Mouse (Mus musculus) heart, embryonic 12.5 days (tissue): ENCODE measurements around the gene Tex19.1. TPM values are rescaled to one million over a fixed set of nuclear protein-coding genes. Genes with fewer than 3 reads are reported as not detected.

Source experiments
- ATAC-seq: fragments of 200-750 bp; cut with Nextera tagmentation; 2 replicates; pipeline ENCODE4 v1.8.0; 2017; ENCODE audit warnings: moderate TSS enrichment, moderate library complexity; ENCODE audit not compliant: insufficient number of reproducible peaks, low FRiP score
- H3K27ac ChIP-seq: fragments of 300-500 bp; sonication (generic); 2 replicates; pipeline ENCODE4 v1.5.1; 2016; ENCODE audit warnings: mild to moderate bottlenecking, moderate library complexity; ENCODE audit not compliant: poor library complexity, severe bottlenecking
- H3K27me3 ChIP-seq: fragments of 300-500 bp; sonication (generic); replicated peaks from 2 replicates; pipeline ENCODE4 v1.6.1; 2016; ENCODE audit warnings: mild to moderate bottlenecking, moderate library complexity
- H3K36me3 ChIP-seq: fragments of 300-500 bp; sonication (generic); 2 replicates; pipeline ENCODE4 v1.6.1; 2016; ENCODE audit warnings: mild to moderate bottlenecking, moderate library complexity
- H3K4me1 ChIP-seq: fragments of 300-500 bp; sonication (generic); replicated peaks from 2 replicates; pipeline ENCODE4 v1.6.1; 2016; ENCODE audit warnings: mild to moderate bottlenecking
- H3K4me2 ChIP-seq: fragments of 300-500 bp; sonication (generic); 2 replicates; pipeline ENCODE4 v1.6.1; 2016; ENCODE audit warnings: mild to moderate bottlenecking, moderate library complexity
- H3K4me3 ChIP-seq: fragments of 300-500 bp; sonication (generic); 2 replicates; pipeline ENCODE4 v1.5.1; 2016; ENCODE audit warnings: mild to moderate bottlenecking
- H3K9ac ChIP-seq: fragments of 300-500 bp; sonication (generic); 2 replicates; pipeline ENCODE4 v1.6.1; 2016; ENCODE audit warnings: mild to moderate bottlenecking, moderate library complexity
- H3K9me3 ChIP-seq: fragments of 300-500 bp; sonication (generic); replicated peaks from 2 replicates; pipeline ENCODE4 v1.6.1; 2016; ENCODE audit warnings: mild to moderate bottlenecking, moderate library complexity
- WGBS: fragments of 180-500 bp; shearing (Covaris S2); methylation state at CpG from one replicate; pipeline ENCODE4 v1.1.7; 2016; 5-methylcytosine and 5-hydroxymethylcytosine counted together
- polyA plus RNA-seq: library from polyadenylated mRNA; unstranded; fragments of >200 nt; fragmentation: Nextera tagmentation; extraction: Ambion mirVana; gene quantifications from 2 replicates; pipeline ENCODE4 v1.2.1, GENCODE M21; 2016

Tex19.1 gene
- polyA plus RNA-seq, 1 experiment from 2014 or later: 0.15 TPM

- Histone ChIP-seq H3K4me1 (no peaks in the 10 kb centered on the region), H3K36me3 (no peaks in the 10 kb centered on the region), H3K4me3 (no peak overlapping the region), H3K4me2 (no peak overlapping the region), H3K27me3 (no peaks in the 10 kb centered on the region; the same call in 1 of the 2 replicates), H3K27ac (no peak overlapping the region), H3K9me3 (no peaks in the 10 kb centered on the region), H3K9ac (no peak overlapping the region)
- WGBS: 75% methylated on average over 9 of the region's 9 CpGs
- no peak for ATAC-seq
These were observed 2.5 kb upstream of the Tex19.1 start for GRCm38 (mm10) chr11:121143325-121144015.

DNA sequence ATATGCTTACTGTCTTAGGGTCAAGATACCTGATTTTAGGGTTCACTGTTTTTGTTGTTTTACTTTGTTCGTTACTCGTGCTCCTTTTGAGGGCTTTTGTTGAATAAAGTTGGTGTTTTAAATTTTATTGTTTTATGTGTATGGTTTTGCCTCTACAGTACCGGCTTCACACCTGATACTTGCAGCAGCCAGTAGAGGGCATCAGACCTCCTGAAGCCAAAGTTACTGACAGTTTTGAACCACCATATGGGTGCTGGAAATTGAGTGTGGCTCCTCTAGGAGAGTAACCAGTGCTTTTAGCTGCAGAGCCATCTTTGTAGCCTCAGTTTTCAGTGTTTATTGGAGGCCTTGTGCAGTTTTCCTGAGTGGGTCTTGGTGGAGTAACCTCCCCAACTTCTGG lies 2.2 kb downstream of the Tex19.1 start:
- H3K4me2 ChIP-seq: no peak overlapping the region
- no peaks in the 10 kb centered on the region for H3K36me3 ChIP-seq
- 74% methylated on average over 3 of the region's 3 CpGs for WGBS
- no peaks in the 10 kb centered on the region for H3K9me3 ChIP-seq
- H3K27me3 ChIP-seq: 0 out of 2 replicates have a peak, but pooled peaks cover 5% of the 10 kb centered on the region
- 0 out of 2 replicates have a peak, but pooled peaks cover 4% of the 10 kb centered on the region for H3K4me1 ChIP-seq
- no peak for ATAC-seq
- no peak overlapping the region for H3K4me3 ChIP-seq
- H3K9ac ChIP-seq: no peak overlapping the region
- H3K27ac ChIP-seq: no peak overlapping the region

DNA sequence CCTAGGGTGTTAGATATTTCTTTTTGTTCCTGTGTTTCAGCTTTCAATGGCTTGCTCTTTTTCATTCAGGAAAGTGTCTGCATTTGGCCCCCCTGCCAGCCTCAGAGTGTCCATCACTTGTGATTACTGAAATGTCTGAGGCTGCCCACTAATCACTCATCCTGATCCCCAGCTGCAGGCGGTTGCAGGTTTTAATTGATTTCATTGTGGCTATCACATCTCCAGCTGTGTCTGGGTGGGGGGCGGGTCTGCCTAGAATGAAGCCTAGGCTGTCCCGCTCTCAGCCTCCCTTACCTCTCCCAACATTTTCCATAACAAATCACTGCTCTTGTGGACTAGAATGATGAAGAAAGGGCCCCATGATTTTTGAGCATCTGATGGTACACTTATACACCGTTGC lies 8.3 kb downstream of the Tex19.1 start:
- peaks cover 54% of the 10 kb centered on the region for H3K27me3 ChIP-seq
- 36% methylated on average over 4 of the region's 4 CpGs for WGBS
- H3K4me3 ChIP-seq: no peak overlapping the region
- H3K9ac ChIP-seq: no peak overlapping the region
- no peaks in the 10 kb centered on the region for H3K36me3 ChIP-seq
- H3K27ac ChIP-seq: no peak overlapping the region
- H3K9me3 ChIP-seq: no peaks in the 10 kb centered on the region
- H3K4me1 ChIP-seq: peaks cover 13% of the 10 kb centered on the region; the same call in 1 of the 2 replicates
- no peak for ATAC-seq
- H3K4me2 ChIP-seq: no peak overlapping the region

- H3K4me3 ChIP-seq: peak overlapping the region; percentile 39
- no peak overlapping the region for H3K27ac ChIP-seq
- H3K36me3 ChIP-seq: no peaks in the 10 kb centered on the region
- peak overlapping the region; percentile 44; the same call in 1 of the 2 replicates for H3K9ac ChIP-seq
- no peak for ATAC-seq
- H3K4me2 ChIP-seq: peak overlapping the region; percentile 74
- peaks cover 9% of the 10 kb centered on the region; the same call in 1 of the 2 replicates for H3K4me1 ChIP-seq
- H3K27me3 ChIP-seq: peaks cover 62% of the 10 kb centered on the region
- no peaks in the 10 kb centered on the region for H3K9me3 ChIP-seq
- under 1% methylated on average over 45 of the region's 45 CpGs for WGBS
These were observed 10.5 kb downstream of the Tex19.1 start for GRCm38 (mm10) chr11:121156411-121156891.

DNA sequence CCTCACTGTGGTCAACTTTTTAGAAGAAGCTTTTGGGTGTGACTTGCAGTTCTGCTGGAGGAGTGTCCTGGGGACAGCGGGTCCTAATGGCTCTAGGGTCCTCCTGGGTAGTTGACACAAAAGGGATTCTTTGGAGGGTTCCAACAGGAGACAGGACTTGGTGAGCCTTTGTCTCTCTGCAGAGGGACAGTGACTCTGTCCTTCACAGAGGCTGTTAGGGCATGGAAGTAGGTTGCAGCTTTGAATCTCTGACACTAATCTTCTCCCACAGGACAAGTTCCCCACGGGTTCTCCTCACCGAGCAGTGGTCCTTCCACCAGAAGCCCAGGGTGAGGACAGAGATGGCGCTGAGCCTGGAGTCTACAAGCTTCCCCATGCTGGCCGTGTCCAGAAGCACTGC lies 14.0 kb downstream of the Tex19.1 start, which contains the start of gene Uts2r:
TSS of gene Uts2r (plus strand) at position 301 of the 400 bp plus-strand sequence.
- Histone ChIP-seq H3K27me3 (peaks cover 41% of the 10 kb centered on the region), H3K9me3 (no peaks in the 10 kb centered on the region), H3K36me3 (no peaks in the 10 kb centered on the region), H3K4me2 (no peak within 1 kb of the TSS), H3K4me3 (no peak within 1 kb of the TSS), H3K27ac (no peak within 1 kb of the TSS), H3K9ac (no peak within 1 kb of the TSS), H3K4me1 (peaks cover 9% of the 10 kb centered on the region; the same call in 1 of the 2 replicates)
- WGBS: 75% methylated on average over 5 of the region's 5 CpGs
- no peak for ATAC-seq

GRCm38 (mm10) chr11:121160636-121161346 lies 14.8 kb downstream of the Tex19.1 start:
- H3K27me3 ChIP-seq: peaks cover 33% of the 10 kb centered on the region
- H3K4me2 ChIP-seq: no peak overlapping the region
- no peak overlapping the region for H3K9ac ChIP-seq
- H3K4me1 ChIP-seq: peaks cover 9% of the 10 kb centered on the region; the same call in 1 of the 2 replicates
- no peaks in the 10 kb centered on the region for H3K9me3 ChIP-seq
- 91% methylated on average over 26 of the region's 26 CpGs for WGBS
- no peak for ATAC-seq
- H3K27ac ChIP-seq: no peak overlapping the region
- H3K36me3 ChIP-seq: no peaks in the 10 kb centered on the region
- H3K4me3 ChIP-seq: no peak overlapping the region

DNA sequence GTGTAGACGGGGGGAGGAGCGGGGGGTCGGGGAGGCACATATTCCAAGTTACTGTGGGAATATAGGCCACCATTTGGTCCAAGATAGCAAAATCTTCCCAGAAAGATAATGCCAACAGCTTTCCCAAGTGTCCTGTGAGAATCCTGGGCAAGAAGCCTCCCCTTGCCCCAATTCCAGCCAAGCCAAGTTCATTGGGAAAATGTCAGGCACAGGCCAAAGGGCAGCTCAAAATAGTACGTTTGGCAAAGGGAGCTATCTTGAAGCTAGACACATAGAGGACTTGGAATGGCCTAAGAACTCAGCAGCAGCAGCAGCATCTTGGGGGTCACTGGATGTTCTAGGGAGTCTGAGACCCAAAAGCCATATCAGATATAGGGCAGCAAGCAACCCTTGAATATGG lies 17.8 kb downstream of the Tex19.1 start:
- 76% methylated on average over 4 of the region's 4 CpGs for whole genome bisulfite sequencing
- H3K4me3 ChIP-seq: no peak overlapping the region
- H3K27ac ChIP-seq: no peak overlapping the region
- H3K36me3 ChIP-seq: no peaks in the 10 kb centered on the region
- H3K4me2 ChIP-seq: no peak overlapping the region
- H3K9me3 ChIP-seq: no peaks in the 10 kb centered on the region
- H3K27me3 ChIP-seq: peaks cover 8% of the 10 kb centered on the region
- no peak for ATAC-seq
- no peak overlapping the region for H3K9ac ChIP-seq
- H3K4me1 ChIP-seq: no peaks in the 10 kb centered on the region

DNA sequence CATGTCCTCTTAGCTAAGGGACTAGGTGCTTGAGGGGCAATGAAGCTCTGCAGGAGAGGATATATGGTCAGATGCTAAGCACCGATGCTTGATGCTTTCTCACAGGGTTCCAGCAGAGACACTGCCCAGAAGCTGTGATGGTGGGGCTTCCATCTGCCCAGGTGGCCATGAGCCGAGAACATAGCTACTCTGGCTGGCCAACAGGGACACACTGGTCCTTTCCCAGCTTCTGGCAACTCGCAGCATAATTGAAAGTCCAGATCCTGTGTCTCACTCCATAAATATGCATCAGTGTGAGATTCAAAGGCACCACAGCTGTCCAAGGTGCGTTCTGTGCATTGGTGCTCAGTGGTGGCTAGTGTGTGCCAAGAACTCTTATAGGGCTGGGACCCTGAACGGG lies 27.3 kb downstream of the Tex19.1 start:
- 78% methylated on average over 5 of the region's 5 CpGs for WGBS
- no peak overlapping the region for H3K27ac ChIP-seq
- no peaks in the 10 kb centered on the region for H3K36me3 ChIP-seq
- H3K9me3 ChIP-seq: no peaks in the 10 kb centered on the region
- H3K4me2 ChIP-seq: no peak overlapping the region
- H3K9ac ChIP-seq: no peak overlapping the region
- no peak for ATAC-seq
- no peaks in the 10 kb centered on the region for H3K27me3 ChIP-seq
- H3K4me3 ChIP-seq: no peak overlapping the region
- H3K4me1 ChIP-seq: 0 out of 2 replicates have a peak, but pooled peaks cover 6% of the 10 kb centered on the region

DNA sequence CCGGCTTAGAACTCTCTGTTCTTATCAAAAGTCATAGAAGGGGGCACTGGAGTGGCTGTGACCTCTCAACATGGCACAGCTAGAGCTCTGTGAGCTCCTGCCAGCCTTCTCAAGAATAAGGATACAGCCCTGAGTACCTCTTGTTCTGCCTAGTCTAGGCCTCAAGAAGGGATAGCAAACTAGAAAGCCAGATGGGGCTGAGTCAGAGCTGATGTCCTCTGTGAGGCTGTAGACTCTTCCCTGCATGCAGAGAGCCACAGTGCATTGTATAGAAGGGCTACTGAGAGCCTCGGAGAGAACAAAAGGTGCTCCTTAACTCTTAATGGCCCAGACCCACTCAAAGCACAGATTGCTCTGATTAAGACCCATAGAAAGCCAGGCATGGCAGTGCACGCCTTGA lies 28.3 kb downstream of the Tex19.1 start:
- Histone ChIP-seq H3K4me3 (no peak overlapping the region), H3K27ac (no peak overlapping the region), H3K36me3 (no peaks in the 10 kb centered on the region), H3K9ac (no peak overlapping the region), H3K4me2 (no peak overlapping the region), H3K4me1 (0 out of 2 replicates have a peak, but pooled peaks cover 6% of the 10 kb centered on the region), H3K27me3 (no peaks in the 10 kb centered on the region), H3K9me3 (no peaks in the 10 kb centered on the region)
- 51% methylated on average over 3 of the region's 3 CpGs for WGBS
- no peak for ATAC-seq

DNA sequence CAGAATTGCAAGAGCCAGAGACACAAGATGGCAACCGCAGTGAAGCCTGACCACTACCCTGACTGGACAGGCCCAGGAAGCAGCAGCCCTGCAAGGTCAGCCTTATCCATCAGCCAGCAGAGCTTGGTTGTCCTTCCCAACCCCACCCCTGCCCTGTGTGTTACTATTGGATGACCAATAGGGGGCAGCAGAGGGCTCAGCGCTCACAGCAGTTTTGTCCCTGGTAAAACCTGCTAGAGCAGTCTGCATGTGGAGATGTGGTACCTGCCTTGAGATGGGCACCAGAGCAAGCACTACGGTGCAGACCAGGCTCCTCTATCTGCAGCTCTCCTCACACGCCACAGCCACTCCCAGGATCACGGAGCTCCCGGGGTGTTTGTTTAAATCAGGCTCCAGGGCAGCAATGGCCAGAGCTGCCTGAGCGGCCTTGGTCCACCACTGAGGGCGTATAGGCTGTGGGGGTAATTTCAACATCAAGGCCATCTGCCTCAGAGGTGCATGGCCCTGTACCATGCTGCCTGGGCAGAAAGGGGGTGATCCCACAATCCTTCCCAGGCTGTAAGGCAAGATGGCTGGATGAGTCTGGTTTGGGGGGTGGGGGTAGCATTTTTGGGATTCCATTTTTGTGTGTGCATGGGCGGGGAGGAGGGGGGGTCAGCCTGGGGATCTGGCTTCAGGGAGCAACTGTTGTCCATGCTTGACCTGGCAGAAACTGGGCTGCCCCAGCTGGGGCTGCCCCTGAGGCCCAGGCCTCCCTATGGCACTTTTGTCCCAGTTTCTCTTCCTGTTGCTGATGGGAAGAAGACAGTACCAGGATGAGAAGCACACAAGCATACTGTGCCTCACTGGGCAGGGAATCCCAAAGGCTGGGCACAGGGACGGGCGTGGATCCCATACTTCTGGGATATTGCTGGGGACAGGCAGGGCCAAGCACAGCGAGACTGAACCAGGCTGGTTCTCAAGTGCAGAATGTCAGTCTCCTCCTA lies 30.6 kb downstream of the Tex19.1 start:
- no peak overlapping the region for H3K4me3 ChIP-seq
- H3K27ac ChIP-seq: no peak overlapping the region
- H3K36me3 ChIP-seq: peaks cover 4% of the 10 kb centered on the region
- H3K4me2 ChIP-seq: no peak overlapping the region
- H3K9me3 ChIP-seq: no peaks in the 10 kb centered on the region
- no peaks in the 10 kb centered on the region for H3K27me3 ChIP-seq
- WGBS: 55% methylated on average over 12 of the region's 12 CpGs
- H3K9ac ChIP-seq: no peak overlapping the region
- peak; percentile 45; the same call in 1 of the 2 replicates for ATAC-seq
- 0 out of 2 replicates have a peak, but pooled peaks cover 6% of the 10 kb centered on the region for H3K4me1 ChIP-seq
